Mouse (Mus musculus) telencephalon, adult 2 months (tissue): Measurements from ENCODE around the gene Adamts17.

ENCODE experiments used
- DNase-seq: peaks from one replicate; pipeline ENCODE4 v3.0.0-alpha.2; 2011; ENCODE audit warnings: low read depth, low spot score

Adamts17 gene

GRCm38 (mm10) chr7:67065631-67066030 is 226.1 kb downstream of the Adamts17 start:
- no peak for DNase-seq

- no peak for DNase-seq
Measured at GRCm38 (mm10) chr7:67072015-67072685, 232.6 kb downstream of the Adamts17 start.

GRCm38 (mm10) chr7:67082751-67083150 is 243.2 kb downstream of the Adamts17 start:
- no peak for DNase-seq

- peak; percentile 50 for DNase-seq
Measured at GRCm38 (mm10) chr7:67087759-67088158, 248.2 kb downstream of the Adamts17 start.

- DNase-seq = no peak
Measured at GRCm38 (mm10) chr7:67097096-67097495, 257.6 kb downstream of the Adamts17 start.

- no peak for DNase-seq
Measured at GRCm38 (mm10) chr7:67101418-67101973, 262.0 kb downstream of the Adamts17 start.

GRCm38 (mm10) chr7:67110551-67111159 is 271.1 kb downstream of the Adamts17 start:
- DNase-seq = peak; percentile 29

GRCm38 (mm10) chr7:67112495-67113216 is 273.1 kb downstream of the Adamts17 start:
- no peak for DNase-seq

- DNase-seq = no peak
Measured at GRCm38 (mm10) chr7:67114056-67114455, 274.5 kb downstream of the Adamts17 start.

GRCm38 (mm10) chr7:67115056-67115455 is 275.5 kb downstream of the Adamts17 start:
- DNase-seq = no peak

- no peak for DNase-seq
Measured at GRCm38 (mm10) chr7:67135140-67135539, 295.6 kb downstream of the Adamts17 start.

- DNase-seq = no peak
Measured at GRCm38 (mm10) chr7:67142347-67143015, 302.9 kb downstream of the Adamts17 start.

GRCm38 (mm10) chr7:67145748-67146147 is 306.2 kb downstream of the Adamts17 start:
- no peak for DNase-seq

- no peak for DNase-seq
Measured at GRCm38 (mm10) chr7:67146151-67146550, 306.6 kb downstream of the Adamts17 start.

- no peak for DNase-seq
Measured at GRCm38 (mm10) chr7:67149707-67150106, 310.2 kb downstream of the Adamts17 start.

GRCm38 (mm10) chr7:67152626-67153025 is 313.1 kb downstream of the Adamts17 start:
- no peak for DNase-seq

- no peak for DNase-seq
Measured at GRCm38 (mm10) chr7:67162135-67162534, 322.6 kb downstream of the Adamts17 start.

- no peak for DNase-seq
Measured at GRCm38 (mm10) chr7:67168288-67168687, 328.8 kb downstream of the Adamts17 start.

GRCm38 (mm10) chr7:67168763-67169569 is 329.4 kb downstream of the Adamts17 start:
- DNase-seq = no peak

GRCm38 (mm10) chr7:67173522-67174195 is 334.1 kb downstream of the Adamts17 start:
- DNase-seq = no peak
